In the genomic region with DNA sequence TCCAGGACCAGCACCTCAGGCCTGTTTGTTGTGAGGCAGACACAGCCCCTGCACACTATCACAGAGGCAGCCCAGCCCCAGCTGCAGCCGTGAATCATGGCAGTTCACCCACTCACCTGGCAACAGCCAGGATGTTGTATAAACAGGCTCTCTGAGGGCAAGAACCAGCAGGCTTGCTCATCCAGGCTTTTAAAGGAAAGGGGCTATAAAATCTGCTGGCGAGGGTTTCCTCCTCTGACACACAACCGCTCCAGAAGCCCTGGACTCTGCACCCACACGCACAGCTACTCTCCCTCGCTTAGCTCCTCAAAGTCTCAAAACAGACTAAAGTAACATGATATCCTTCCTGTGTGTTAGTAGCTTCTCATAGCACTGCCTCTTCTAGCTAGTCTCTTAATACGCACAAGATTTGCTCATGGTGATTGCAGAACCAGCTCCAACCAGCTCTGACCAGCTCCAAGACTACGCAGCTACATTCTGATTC, we compare ENCODE assay signal across 11 mouse cellular contexts. TPM values are rescaled to one million over a fixed set of nuclear protein-coding genes. Genes with fewer than 3 reads are reported as not detected.
DNase-seq lines count a peak whose midpoint lies in the region; ATAC-seq and TF ChIP-seq lines count a peak whose summit lies in the region.
"Had no signal": no experiment of that assay in that cellular context is flagged by ENCODE, and none has a peak within 500 bp of the region (broad histone marks: within the 10 kb centered on the region; RNA-seq: fewer than 3 reads in every experiment).

No protein-coding gene starts in this region.

- no peak overlapping the region for H3K9ac ChIP-seq in lung, embryonic 15.5 days

- intact Hi-C loops in gastrocnemius, adult 2 months (cut with DNase I): no loop called here
- intact Hi-C loops in gastrocnemius, postnatal 36 days (cut with DNase I): no loop called here

- H3K27me3 ChIP-seq in lung, embryonic 15.5 days: no peaks in the 10 kb centered on the region

- peaks cover 28% of the 10 kb centered on the region for H3K4me1 ChIP-seq in lung, embryonic 15.5 days

- H3K4me3 ChIP-seq in gastrocnemius, adult 2 months: no peak overlapping the region
- no peak overlapping the region for H3K4me3 ChIP-seq in lung, embryonic 15.5 days
- H3K4me3 ChIP-seq: hindbrain, embryonic 10.5 days had no signal

- no peaks in the 10 kb centered on the region for H3K9me3 ChIP-seq in lung, embryonic 15.5 days
- H3K9me3 ChIP-seq: hindbrain, embryonic 10.5 days had no signal

- no peak for TF ChIP-seq CTCF in gastrocnemius, adult 2 months (IDR thresholded peaks at IDR 0.05)

- H3K36me3 ChIP-seq in lung, embryonic 15.5 days: no peaks in the 10 kb centered on the region
- H3K36me3 ChIP-seq: hindbrain, embryonic 10.5 days had no signal

- H3K27ac ChIP-seq in gastrocnemius, adult 2 months: peak overlapping the region; percentile 53
- peak overlapping the region; percentile 33; the same call in 1 of the 2 replicates for H3K27ac ChIP-seq in lung, embryonic 15.5 days
- H3K27ac ChIP-seq: hindbrain, embryonic 10.5 days had no signal

- 29% methylated on average over 7 of the region's 7 CpGs for WGBS in lung, embryonic 15.5 days
- 12% methylated on average over 7 of the region's 7 CpGs for WGBS in large intestine, adult 2 months

- no peak for ATAC-seq in lung, embryonic 15.5 days (ENCODE audit: borderline replicate concordance, extremely low read depth, low FRiP score, low TSS enrichment)
- ATAC-seq in megakaryocyte, adult 5-6 weeks (ENCODE audit: poor library complexity, severe bottlenecking): no peak

- peak; percentile 24 for DNase-seq in gastrocnemius, adult 2 months
- DNase-seq in gastrocnemius, postnatal 36 days: no peak
- DNase-seq in lung, postnatal 10 days: no peak
- DNase-seq in large intestine, adult 2 months (ENCODE audit: low read depth, low spot score): peak; percentile 83
- DNase-seq in thymus, adult 18-20 months: peak; percentile 43 to 69
- DNase-seq in testis, postnatal 14 days (ENCODE audit: low spot score): no peak
- DNase-seq: cerebellum, postnatal 36 days had no signal

- H3K4me2 ChIP-seq in lung, embryonic 15.5 days: no peak overlapping the region
- H3K4me2 ChIP-seq: liver, embryonic 11.5 days had no signal

RNA-seq across cellular contexts. Expression of gene Myzap, which starts 21.0 kb away (rescaled TPM):
- 1 to 10 TPM; 3.7 to 5.1 TPM for total RNA-seq in gastrocnemius, adult 2 months (2021)
- 1 to 10 TPM; 4.5 to 4.9 TPM for total RNA-seq in gastrocnemius, postnatal 36 days (2021)
- 50.8 and 56.7 TPM in 2 replicates for polyA plus RNA-seq in lung, embryonic 15.5 days (2015; fragmentation: Nextera tagmentation; extraction: Ambion mirVana)
- 11.5 and 21.3 TPM in 2 replicates for polyA plus RNA-seq in large intestine, adult 2 months (2012; rRNA removed)
- 0.27 TPM in 1 of 2 replicates, not detected in the other for total RNA-seq in megakaryocyte, adult 5-6 weeks (2015)
- 0.51 TPM in 1 of 2 replicates, not detected in the other for total RNA-seq in megakaryocyte, adult 5-6 weeks (2017)

Comparison
In these comparisons a context has a peak if more than half of its experiments do, and no peak if none do; other contexts are left out.
1. DNase-seq: peak in gastrocnemius, adult 2 months (single experiment), large intestine, adult 2 months (single experiment) and thymus, adult 18-20 months (2 of 2); none in gastrocnemius, postnatal 36 days (0 of 2), lung, postnatal 10 days (single experiment) and testis, postnatal 14 days (single experiment).